ENCODE assay signal across 14 mouse cellular contexts in genomic region chr16:22441317-22441716, GRCm38 (mm10). TPM values are rescaled to one million over a fixed set of nuclear protein-coding genes. Genes with fewer than 3 reads are reported as not detected.
A peak's percentile ranks its signal among the peaks of the same experiment; 100 is the strongest.
DNase-seq lines count a peak whose midpoint lies in the region; ATAC-seq and TF ChIP-seq lines count a peak whose summit lies in the region.
"Had no signal": no experiment of that assay in that cellular context is flagged by ENCODE, and none has a peak within 500 bp of the region (broad histone marks: within the 10 kb centered on the region; RNA-seq: fewer than 3 reads in every experiment).

No protein-coding gene starts in this region.

- no peak overlapping the region for H3K9ac ChIP-seq in kidney, postnatal 0 days (ENCODE audit: low read depth, low read length)
- H3K9ac ChIP-seq: forebrain, embryonic 12.5 days had no signal

- H3K4me2 ChIP-seq in kidney, postnatal 0 days (ENCODE audit: low read length): no peak overlapping the region

- WGBS in heart, embryonic 10.5 days: 67% methylated on average over 4 of the region's 4 CpGs
- WGBS in kidney, postnatal 0 days: 69% methylated on average over 4 of the region's 4 CpGs

- no peaks in the 10 kb centered on the region for H3K36me3 ChIP-seq in heart, embryonic 10.5 days
- no peaks in the 10 kb centered on the region for H3K36me3 ChIP-seq in kidney, postnatal 0 days (ENCODE audit: insufficient read depth, low read length)
- H3K36me3 ChIP-seq: forebrain, embryonic 12.5 days had no signal

- DNase-seq in heart, embryonic 10.5 days (ENCODE audit: low spot score): no peak
- no peak for DNase-seq in heart, postnatal 4 days
- peak; percentile 52 for DNase-seq in kidney, postnatal 0 days (ENCODE audit: low spot score)
- DNase-seq in kidney, adult 11 months: no peak
- peak; percentile 10 to 11 for DNase-seq in kidney, postnatal 36 days
- DNase-seq in lung, postnatal 14 days: peak; percentile 33
- DNase-seq in adrenal gland, postnatal 25 days: no peak
- DNase-seq in right cerebral cortex, adult 18-20 months: no peak
- DNase-seq: adrenal gland, adult 8-10 months; liver; right cerebral cortex, postnatal 14 days; thymus, postnatal 4 days had no signal

- ATAC-seq in kidney, postnatal 0 days (replicated peaks; ENCODE audit: low FRiP score, low read depth): no peak
- ATAC-seq: hindbrain, postnatal 0 days had no signal

- H3K27ac ChIP-seq in heart, embryonic 10.5 days: peak overlapping the region; percentile 92; the same call in 1 of the 2 replicates
- H3K27ac ChIP-seq in kidney, postnatal 0 days: no peak overlapping the region
- H3K27ac ChIP-seq: forebrain, embryonic 12.5 days had no signal

- no peaks in the 10 kb centered on the region for H3K27me3 ChIP-seq in heart, embryonic 10.5 days (ENCODE audit: insufficient read depth, poor library complexity, severe bottlenecking)
- no peaks in the 10 kb centered on the region for H3K27me3 ChIP-seq in kidney, postnatal 0 days (ENCODE audit: insufficient read depth, low read length)

- no peak overlapping the region for H3K4me3 ChIP-seq in heart, embryonic 10.5 days
- H3K4me3 ChIP-seq in kidney, postnatal 0 days (replicated peaks; ENCODE audit: low read depth, low read length): no peak overlapping the region

- peaks cover 46% of the 10 kb centered on the region for H3K4me1 ChIP-seq in heart, embryonic 10.5 days
- H3K4me1 ChIP-seq in kidney, postnatal 0 days (replicated peaks; ENCODE audit: insufficient read depth, low read length): peaks cover 13% of the 10 kb centered on the region; the same call in 1 of the 2 replicates

- H3K9me3 ChIP-seq in heart, embryonic 10.5 days: no peaks in the 10 kb centered on the region
- no peaks in the 10 kb centered on the region for H3K9me3 ChIP-seq in kidney, postnatal 0 days (replicated peaks; ENCODE audit: low read length)
- H3K9me3 ChIP-seq: forebrain, embryonic 12.5 days had no signal

- TF ChIP-seq CTCF in kidney, postnatal 0 days (IDR thresholded peaks at IDR 0.05; ENCODE audit: low read depth): no peak

RNA-seq across cellular contexts. Expression of gene Etv5, which starts 1.8 kb away (rescaled TPM):
- polyA plus RNA-seq in heart, embryonic 10.5 days (2016; fragmentation: Nextera tagmentation; extraction: Ambion mirVana): 30.7 and 35.1 TPM in 2 replicates
- total RNA-seq in heart, postnatal 4 days (2021): 10 to 100 TPM; 11.6 to 14.5 TPM
- 45.8 and 46.7 TPM in 2 replicates for polyA plus RNA-seq in kidney, postnatal 0 days (2015; fragmentation: Nextera tagmentation; extraction: Ambion mirVana)
- total RNA-seq in adrenal gland, postnatal 25 days (2021): 25.0 and 29.5 TPM in 2 replicates

Comparison
In these comparisons a context has a peak if more than half of its experiments do, and no peak if none do; other contexts are left out.
1. DNase-seq: peak in kidney, postnatal 0 days (single experiment), kidney, postnatal 36 days (2 of 2) and lung, postnatal 14 days (single experiment); none in heart, embryonic 10.5 days (single experiment), heart, postnatal 4 days (single experiment), kidney, adult 11 months (single experiment), adrenal gland, postnatal 25 days (single experiment) and right cerebral cortex, adult 18-20 months (single experiment).